Mouse (Mus musculus): ENCODE results near the gene Vwf.

DNA sequence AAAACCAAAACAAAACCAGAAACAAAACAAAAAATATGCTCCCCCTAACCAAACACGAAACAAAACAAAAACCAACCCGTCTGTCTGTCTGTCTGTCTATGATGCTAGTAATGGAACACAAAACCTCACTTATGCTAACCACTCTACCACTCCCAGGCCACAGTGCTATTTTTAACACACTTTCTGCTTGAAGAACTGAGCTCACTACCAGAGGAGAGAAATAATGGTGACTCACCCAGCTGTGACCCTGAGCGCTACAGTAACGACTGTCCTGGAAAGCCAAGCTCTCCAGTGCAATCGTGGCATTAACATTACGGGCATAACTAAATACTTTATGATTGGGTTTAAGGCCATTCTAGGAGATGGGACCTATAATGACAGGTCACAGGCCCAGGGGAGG lies 5.7 kb upstream of the Vwf start:
- TF ChIP-seq CTCF (IDR thresholded peaks at IDR 0.05; ENCODE audit: control insufficient read depth, insufficient read depth, insufficient replicate concordance, low read depth, low read length) (no peak), POLR2A (IDR thresholded peaks at IDR 0.05; ENCODE audit: control insufficient read depth, low read depth, low read length) (no peak)
